Mouse (Mus musculus) cerebellum, adult 8-10 months (tissue): ENCODE measurements around the gene Parl.

Experiments used
- DNase-seq: peaks from one replicate; pipeline ENCODE4 v3.0.0; 2022

Gene Parl

GRCm38 (mm10) chr16:20301770-20302649, at the start of gene Parl:
TSS of gene Parl (minus strand) at chr16:20302387.
- peak; percentile 84 for DNase-seq

DNA sequence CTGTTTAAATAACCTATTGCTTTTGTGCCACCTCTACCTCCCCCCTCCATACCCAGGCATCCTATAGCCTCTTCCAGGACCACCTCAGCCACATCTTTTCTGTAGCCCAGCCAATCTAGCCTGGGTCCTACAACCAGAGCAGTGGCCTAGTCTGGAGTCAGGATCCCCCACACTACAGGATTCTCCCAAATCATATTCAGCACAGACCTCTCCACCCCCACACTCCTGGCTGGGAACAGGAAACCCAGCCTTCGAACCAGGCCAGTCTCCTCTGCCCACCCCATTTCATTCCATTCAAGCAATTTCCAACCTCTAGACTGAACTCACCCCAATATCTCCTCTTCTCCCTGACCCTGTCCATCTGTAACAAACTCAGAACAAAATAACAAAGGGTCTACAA, 43.3 kb upstream of the Parl start:
- DNase-seq = no peak

DNA sequence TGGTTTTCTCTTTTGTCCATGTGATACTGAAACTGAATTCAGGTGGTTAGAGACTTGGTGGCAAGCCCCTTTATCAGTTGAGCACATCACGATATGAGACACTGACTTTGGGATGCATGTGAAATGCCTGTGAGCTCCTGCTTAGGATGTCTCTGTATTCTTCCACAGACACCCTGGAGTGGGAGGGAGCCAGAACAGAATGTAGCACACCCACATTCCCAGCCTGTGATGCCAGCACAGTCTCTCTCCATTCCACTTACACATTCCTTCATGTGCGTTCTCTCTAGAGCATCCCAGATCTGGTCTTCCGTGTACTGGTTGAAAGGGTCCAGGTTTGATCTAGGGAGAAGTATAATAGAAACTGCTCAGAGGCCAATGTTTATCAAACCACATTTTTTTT, 36.4 kb upstream of the Parl start:
- DNase-seq = no peak

- DNase-seq = no peak
These were observed 32.7 kb upstream of the Parl start for GRCm38 (mm10) chr16:20334918-20335317.

DNA sequence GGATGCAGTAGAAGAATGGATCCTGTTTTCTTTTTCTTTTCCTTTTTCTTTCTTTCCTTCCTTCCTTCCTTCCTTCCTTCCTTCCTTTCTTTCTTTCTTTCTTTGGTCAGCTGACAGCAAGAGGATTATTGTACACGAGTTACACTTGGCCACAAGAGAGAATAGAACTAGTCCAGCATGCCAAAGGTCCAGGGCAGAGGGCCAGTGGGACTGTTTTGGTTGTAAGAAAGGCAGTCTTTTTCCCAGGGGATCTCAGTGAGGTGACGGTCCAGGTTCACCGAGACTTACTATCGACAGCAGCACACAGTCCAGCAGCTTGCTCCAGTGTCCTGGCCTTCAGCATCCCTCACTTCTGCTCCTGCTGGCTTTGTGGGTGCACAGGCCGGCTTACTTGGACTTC, 26.1 kb upstream of the Parl start:
- DNase-seq = no peak

- no peak for DNase-seq
These were observed 23.1 kb upstream of the Parl start, which contains the start of gene Cyp2ab1 for GRCm38 (mm10) chr16:20325286-20325685. TSS of gene Cyp2ab1 (minus strand) at chr16:20325404.

DNA sequence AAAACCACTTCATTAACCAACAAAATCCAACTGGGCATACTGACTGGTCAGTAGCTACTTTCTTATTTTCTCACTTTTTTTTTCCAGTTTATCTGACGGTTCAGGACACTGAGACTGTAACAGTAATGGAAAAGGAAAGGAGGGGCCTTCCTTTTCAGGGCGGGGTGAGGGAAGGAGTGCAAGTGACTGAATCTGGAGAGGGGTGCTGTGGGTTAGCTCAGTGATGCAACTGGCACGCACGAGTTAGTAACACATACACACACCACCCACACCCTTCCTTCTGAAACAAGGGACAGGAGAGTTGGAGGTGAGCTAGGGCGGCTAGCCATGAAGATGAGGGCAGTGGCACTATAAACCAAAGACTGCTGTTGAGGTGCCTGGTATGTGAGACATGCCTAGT, 21.7 kb upstream of the Parl start:
- no peak for DNase-seq

GRCm38 (mm10) chr16:20322274-20322673, 20.1 kb upstream of the Parl start:
- no peak for DNase-seq

GRCm38 (mm10) chr16:20316770-20317169, 14.6 kb upstream of the Parl start:
- DNase-seq = no peak

- DNase-seq = no peak
These were observed 13.1 kb upstream of the Parl start for GRCm38 (mm10) chr16:20315266-20315665.

DNA sequence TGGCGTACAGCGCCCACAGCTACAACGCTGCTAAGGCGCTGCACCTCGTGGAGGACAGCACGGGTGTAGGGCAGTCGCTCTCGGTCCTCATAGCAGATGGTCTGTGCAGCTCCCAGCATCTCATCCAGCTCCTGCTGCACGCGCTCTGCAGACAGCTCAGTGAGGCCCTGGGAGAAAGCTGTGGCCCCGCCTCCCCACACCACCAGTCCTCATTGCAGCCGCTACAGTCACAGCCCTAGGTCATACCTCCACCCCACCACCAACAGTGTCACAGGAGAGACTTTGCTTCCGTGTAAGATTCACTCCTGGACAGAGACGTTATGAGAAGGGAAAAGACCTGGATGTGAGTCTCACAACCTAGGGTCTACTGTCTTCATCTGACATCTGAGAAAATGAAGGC, 10.1 kb upstream of the Parl start:
- DNase-seq = no peak

DNA sequence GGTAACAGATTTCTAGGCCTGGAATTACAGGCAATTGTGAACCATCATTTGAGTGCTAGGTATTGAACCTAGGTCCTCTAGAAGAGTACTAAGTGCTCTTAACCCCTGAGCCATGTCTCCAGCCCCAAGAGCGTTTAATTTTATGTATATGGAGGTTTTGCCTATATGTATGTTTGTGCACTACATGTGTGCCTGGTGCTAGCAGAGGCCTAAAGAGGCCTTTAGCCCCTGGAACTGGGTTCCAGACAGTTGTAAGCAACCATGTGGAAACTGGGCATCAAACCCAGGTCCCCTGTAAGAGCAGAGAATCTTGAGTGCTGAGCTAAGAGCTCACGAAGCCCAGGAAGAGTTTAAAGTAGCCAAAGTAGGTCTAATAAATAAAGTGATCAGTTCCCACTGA, 2.1 kb downstream of the Parl start:
- no peak for DNase-seq

DNA sequence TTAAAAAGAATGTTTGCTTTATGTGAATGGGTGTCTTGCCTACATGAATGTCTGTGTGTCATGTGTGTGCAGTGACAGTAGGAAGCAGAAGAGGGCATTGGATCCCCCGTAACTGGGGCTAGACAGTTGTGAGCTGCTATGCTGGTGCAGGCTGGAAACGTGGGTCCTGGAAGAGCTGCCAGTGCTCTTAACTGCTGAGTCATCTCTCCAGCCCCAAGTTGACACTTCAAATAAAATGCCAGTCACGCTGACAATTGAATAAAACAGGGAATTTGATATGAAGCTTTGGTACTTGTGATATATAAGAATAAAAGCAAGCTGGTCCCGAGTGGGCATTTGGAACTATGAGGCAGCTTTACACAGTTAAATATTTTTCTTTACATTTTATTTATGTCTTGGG, 21.9 kb downstream of the Parl start:
- DNase-seq = no peak

- DNase-seq = no peak
These were observed 22.8 kb downstream of the Parl start for GRCm38 (mm10) chr16:20279395-20279794.

DNA sequence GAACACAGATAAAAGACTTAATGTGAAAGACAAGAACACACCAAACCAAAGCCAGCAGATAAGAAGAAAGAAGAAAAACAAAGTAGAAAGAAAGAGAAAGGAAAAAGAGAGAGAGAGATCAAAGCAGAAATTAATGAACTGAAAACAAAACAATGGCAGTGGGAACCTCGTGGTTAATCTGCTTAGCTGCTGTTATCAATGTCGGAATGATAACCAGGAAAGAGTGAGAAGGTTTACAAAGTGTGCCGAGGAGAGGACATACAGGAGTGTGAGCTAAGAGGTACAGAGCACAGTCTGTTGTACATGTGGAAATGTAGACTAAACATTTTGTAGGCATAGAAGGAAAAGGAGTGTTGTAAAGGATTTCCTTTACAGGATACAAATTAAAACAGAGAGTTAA, 29.2 kb downstream of the Parl start:
- no peak for DNase-seq

DNA sequence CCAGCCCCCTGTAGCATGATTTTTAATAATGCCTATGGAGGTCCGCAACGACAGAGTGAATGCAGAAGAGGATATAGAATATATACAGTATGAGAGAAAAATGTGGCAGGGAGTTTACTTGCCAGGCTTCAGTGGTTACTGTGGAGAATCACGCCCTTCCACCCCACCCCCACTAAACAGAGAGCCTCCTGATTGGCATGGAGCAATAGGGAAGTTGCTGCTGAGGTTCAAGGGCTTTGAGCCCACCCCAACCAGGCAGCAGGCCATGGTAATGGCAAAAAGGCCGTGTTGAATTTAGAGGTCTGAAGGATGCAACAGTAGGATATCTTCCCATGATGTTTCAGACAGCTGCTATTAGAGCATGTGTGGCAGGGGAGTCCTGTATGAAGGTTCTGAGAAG, 30.8 kb downstream of the Parl start:
- DNase-seq = no peak

GRCm38 (mm10) chr16:20265089-20265488, 37.1 kb downstream of the Parl start:
- DNase-seq = no peak

DNA sequence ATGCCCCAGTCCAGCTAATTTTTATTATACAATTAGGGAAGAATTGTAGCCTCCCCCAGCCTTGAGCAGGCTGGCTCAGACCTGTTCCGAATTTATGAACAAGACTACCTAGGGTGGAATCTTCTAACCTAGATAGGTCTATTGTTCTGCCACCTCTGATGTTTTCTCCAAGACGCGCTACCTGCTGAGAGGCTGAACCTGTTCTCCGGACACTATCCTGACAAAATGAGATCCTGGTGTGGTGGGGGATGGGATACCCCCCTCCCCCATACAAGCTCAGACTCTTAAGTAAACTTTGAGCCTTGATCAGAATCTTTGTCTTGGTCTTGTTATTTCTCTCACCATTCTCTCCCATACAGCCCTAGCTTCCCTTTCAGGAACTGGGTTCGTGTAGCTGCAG, 44.3 kb downstream of the Parl start:
- no peak for DNase-seq

DNA sequence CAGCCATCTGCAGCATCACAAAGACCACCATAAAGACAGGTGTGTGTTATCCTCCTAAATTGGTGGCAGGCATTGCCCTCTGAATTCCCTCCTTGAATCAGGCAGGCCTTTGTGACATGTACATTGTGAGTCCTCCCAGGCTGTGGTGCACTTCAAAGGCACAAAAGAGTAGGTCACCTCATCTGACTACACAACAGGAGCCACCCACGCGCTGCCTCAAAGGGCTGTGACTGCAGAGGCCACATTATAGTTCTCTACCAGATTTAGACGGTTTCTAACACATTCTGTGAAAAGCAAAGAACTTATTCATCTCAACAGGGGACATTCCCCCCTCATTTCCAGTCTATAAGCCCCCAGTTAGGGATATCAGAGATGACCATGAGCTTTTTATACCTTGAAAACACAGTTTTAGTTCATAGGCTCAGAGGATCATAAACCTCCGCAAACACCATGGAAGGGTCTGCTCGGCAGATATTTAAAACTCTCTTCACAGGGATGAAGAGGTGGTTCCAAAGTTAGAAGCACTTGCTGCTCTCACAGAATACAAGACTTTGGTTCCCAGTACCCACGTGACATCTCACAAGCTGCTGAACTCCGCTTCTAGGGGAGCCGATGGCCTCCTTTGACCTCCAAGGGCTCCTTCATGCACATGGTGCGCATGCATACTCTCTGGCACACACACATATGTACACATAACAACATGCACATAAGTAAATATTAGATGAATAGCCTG, 53.6 kb downstream of the Parl start:
- no peak for DNase-seq

DNA sequence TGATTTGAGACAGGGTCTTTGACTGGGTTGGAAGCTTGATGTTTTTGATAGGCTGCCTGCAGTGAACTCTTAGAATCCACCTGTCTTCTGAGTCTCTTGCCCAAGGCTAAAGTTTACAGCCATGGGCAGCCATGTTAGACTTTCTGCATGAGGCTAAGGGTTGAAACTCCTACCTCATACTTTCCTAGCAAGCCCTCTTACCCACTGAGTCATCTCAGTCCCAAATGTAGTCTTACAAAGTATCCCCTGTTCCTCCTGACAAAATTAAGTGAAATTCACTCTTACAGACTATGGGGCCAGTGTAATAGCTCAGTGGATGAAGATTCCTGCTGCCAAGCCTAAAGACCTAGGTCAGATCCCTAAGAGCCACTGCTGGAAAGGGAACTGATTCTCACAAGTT, 55.1 kb downstream of the Parl start:
- DNase-seq = no peak

GRCm38 (mm10) chr16:20240468-20241414, 61.4 kb downstream of the Parl start, which contains the start of gene Map6d1:
TSS of gene Map6d1 (minus strand) at chr16:20241358.
- DNase-seq = peak; percentile 80

DNA sequence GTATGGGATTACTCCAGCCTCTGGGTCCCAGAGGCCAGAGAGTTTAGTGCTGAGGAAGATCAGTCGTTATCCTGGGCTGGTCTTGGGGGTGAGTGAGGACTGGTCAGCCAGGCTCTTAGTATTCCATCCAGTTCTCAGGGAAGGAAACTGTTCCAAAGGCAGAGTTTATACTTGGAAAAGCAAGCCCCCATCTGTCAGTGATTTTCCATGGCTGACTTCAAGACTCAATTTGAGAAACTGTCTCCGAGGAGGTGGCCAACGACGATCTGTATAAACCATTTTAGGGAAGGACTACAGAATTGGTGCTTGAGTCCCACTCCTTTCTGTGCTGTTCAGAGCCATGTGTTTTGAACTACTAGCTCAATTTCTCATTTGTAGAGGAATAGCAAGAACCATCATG, 63.5 kb downstream of the Parl start:
- no peak for DNase-seq

DNA sequence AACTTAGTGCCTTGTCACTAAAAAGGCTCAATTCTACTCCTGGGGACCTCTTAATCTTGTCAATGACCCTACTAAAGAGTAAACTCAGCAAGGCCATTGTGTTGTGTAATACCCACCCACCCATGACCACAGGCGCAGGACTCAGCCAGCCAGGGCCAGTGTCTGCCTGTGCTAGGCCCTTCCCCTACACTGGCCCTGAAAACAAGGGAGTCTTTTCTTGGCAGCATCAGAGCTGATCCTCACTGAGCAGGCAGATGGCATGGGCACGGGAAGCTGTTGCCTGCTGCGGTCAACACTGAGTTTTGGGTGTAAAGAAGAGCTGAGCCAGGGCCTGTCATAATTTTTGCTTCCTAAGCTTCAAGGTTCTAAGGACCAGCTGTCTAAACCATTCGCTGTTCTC, 64.8 kb downstream of the Parl start:
- DNase-seq = peak; percentile 46
